ENCODE assay signal across 17 mouse cellular contexts in genomic region chr3:107176501-107176900, GRCm38 (mm10). TPM values are rescaled to one million over a fixed set of nuclear protein-coding genes. Genes with fewer than 3 reads are reported as not detected.
A peak's percentile ranks its signal among the peaks of the same experiment; 100 is the strongest.
DNase-seq lines count a peak whose midpoint lies in the region; ATAC-seq lines count a peak whose summit lies in the region.
"Had no signal": no experiment of that assay in that cellular context is flagged by ENCODE, and none has a peak within 500 bp of the region (broad histone marks: within the 10 kb centered on the region; RNA-seq: fewer than 3 reads in every experiment).

No protein-coding gene starts in this region.

- H3K4me3 ChIP-seq in embryonic facial prominence, embryonic 14.5 days (ENCODE audit: low read depth, low read length), result no peak overlapping the region
- no peak overlapping the region for H3K4me3 ChIP-seq in embryonic facial prominence, embryonic 10.5 days
- no peak overlapping the region for H3K4me3 ChIP-seq in hindbrain, embryonic 11.5 days (ENCODE audit: low read depth, low read length)
- H3K4me3 ChIP-seq in neural tube, embryonic 11.5 days (ENCODE audit: low read depth, low read length), result no peak overlapping the region
- H3K4me3 ChIP-seq: embryonic facial prominence, embryonic 12.5 days; limb, embryonic 12.5 days; lung, embryonic 15.5 days had no signal

- H3K36me3 ChIP-seq in embryonic facial prominence, embryonic 14.5 days (ENCODE audit: control insufficient read depth, insufficient read depth, low read length), result no peaks in the 10 kb centered on the region
- H3K36me3 ChIP-seq in embryonic facial prominence, embryonic 10.5 days (replicated peaks), result no peaks in the 10 kb centered on the region
- H3K36me3 ChIP-seq in hindbrain, embryonic 11.5 days (ENCODE audit: control insufficient read depth, insufficient read depth, low read length), result no peaks in the 10 kb centered on the region
- no peaks in the 10 kb centered on the region for H3K36me3 ChIP-seq in neural tube, embryonic 11.5 days (ENCODE audit: control insufficient read depth, insufficient read depth, low read length)
- H3K36me3 ChIP-seq: embryonic facial prominence, embryonic 12.5 days; limb, embryonic 12.5 days; lung, embryonic 15.5 days had no signal

- no peak overlapping the region for H3K9ac ChIP-seq in embryonic facial prominence, embryonic 14.5 days (ENCODE audit: low read depth, low read length)
- H3K9ac ChIP-seq in hindbrain, embryonic 11.5 days (ENCODE audit: low read depth, low read length), result no peak overlapping the region
- H3K9ac ChIP-seq in neural tube, embryonic 11.5 days (ENCODE audit: low read length), result no peak overlapping the region
- H3K9ac ChIP-seq: embryonic facial prominence, embryonic 12.5 days; limb, embryonic 12.5 days; lung, embryonic 15.5 days had no signal

- no peaks in the 10 kb centered on the region for H3K27me3 ChIP-seq in embryonic facial prominence, embryonic 14.5 days (replicated peaks; ENCODE audit: control insufficient read depth, insufficient read depth, low read length)
- H3K27me3 ChIP-seq in embryonic facial prominence, embryonic 10.5 days (replicated peaks; ENCODE audit: low read depth, poor library complexity, severe bottlenecking), result no peaks in the 10 kb centered on the region
- no peaks in the 10 kb centered on the region for H3K27me3 ChIP-seq in hindbrain, embryonic 11.5 days (ENCODE audit: control insufficient read depth, insufficient read depth, low read length)
- H3K27me3 ChIP-seq in neural tube, embryonic 11.5 days (ENCODE audit: control insufficient read depth, insufficient read depth, low read length), result no peaks in the 10 kb centered on the region
- H3K27me3 ChIP-seq: embryonic facial prominence, embryonic 12.5 days; limb, embryonic 12.5 days; lung, embryonic 15.5 days had no signal

- H3K9me3 ChIP-seq in embryonic facial prominence, embryonic 14.5 days (ENCODE audit: control insufficient read depth, low read length), result no peaks in the 10 kb centered on the region
- no peaks in the 10 kb centered on the region for H3K9me3 ChIP-seq in embryonic facial prominence, embryonic 10.5 days
- no peaks in the 10 kb centered on the region for H3K9me3 ChIP-seq in hindbrain, embryonic 11.5 days (ENCODE audit: control insufficient read depth, low read length)
- no peaks in the 10 kb centered on the region for H3K9me3 ChIP-seq in neural tube, embryonic 11.5 days (ENCODE audit: control insufficient read depth, low read length)
- H3K9me3 ChIP-seq: embryonic facial prominence, embryonic 12.5 days; limb, embryonic 12.5 days; lung, embryonic 15.5 days had no signal

- no peak for DNase-seq in embryonic facial prominence, embryonic 14.5 days (ENCODE audit: low spot score)
- no peak for DNase-seq in embryonic facial prominence, embryonic 10.5 days (ENCODE audit: low spot score)
- DNase-seq in cerebellum, adult 8-10 months, result peak; percentile 73
- DNase-seq in hindbrain, embryonic 11.5 days (ENCODE audit: low spot score), result peak; percentile 49
- DNase-seq in neural tube, embryonic 11.5 days (ENCODE audit: low spot score), result peak; percentile 48
- no peak for DNase-seq in natural killer cell, adult 2 months (ENCODE audit: low spot score in 2 of 2)
- no peak for DNase-seq in testis, postnatal 10 days (ENCODE audit: low spot score)
- no peak for DNase-seq in adrenal gland, adult 18-20 months (ENCODE audit: low spot score in 2 of 2)
- DNase-seq: heart, adult 18-20 months; heart, postnatal 10 days; kidney, adult 9 months; thymus, postnatal 14 days had no signal

- 0 out of 2 replicates have a peak, but pooled peaks have one; percentile 12 for ATAC-seq in embryonic facial prominence, embryonic 14.5 days (ENCODE audit: low read depth)
- ATAC-seq in hindbrain, embryonic 11.5 days (ENCODE audit: low FRiP score), result peak; percentile 88
- peak; percentile 94 for ATAC-seq in neural tube, embryonic 11.5 days (ENCODE audit: insufficient read depth, low FRiP score, low TSS enrichment)

- no peaks in the 10 kb centered on the region for H3K4me1 ChIP-seq in embryonic facial prominence, embryonic 14.5 days (ENCODE audit: control insufficient read depth, insufficient read depth, low read length)
- H3K4me1 ChIP-seq in embryonic facial prominence, embryonic 10.5 days, result no peaks in the 10 kb centered on the region
- no peaks in the 10 kb centered on the region for H3K4me1 ChIP-seq in hindbrain, embryonic 11.5 days (replicated peaks; ENCODE audit: control insufficient read depth, insufficient read depth, low read length)
- H3K4me1 ChIP-seq in neural tube, embryonic 11.5 days (ENCODE audit: control insufficient read depth, insufficient read depth, low read length), result no peaks in the 10 kb centered on the region; the same call in 1 of the 2 replicates
- H3K4me1 ChIP-seq: embryonic facial prominence, embryonic 12.5 days; limb, embryonic 12.5 days; lung, embryonic 15.5 days had no signal

- no peak overlapping the region for H3K4me2 ChIP-seq in embryonic facial prominence, embryonic 14.5 days (ENCODE audit: low read depth, low read length)
- H3K4me2 ChIP-seq in hindbrain, embryonic 11.5 days (replicated peaks; ENCODE audit: low read depth, low read length), result no peak overlapping the region
- no peak overlapping the region for H3K4me2 ChIP-seq in neural tube, embryonic 11.5 days (ENCODE audit: low read depth)
- H3K4me2 ChIP-seq: embryonic facial prominence, embryonic 12.5 days; limb, embryonic 12.5 days; lung, embryonic 15.5 days had no signal

- H3K27ac ChIP-seq in embryonic facial prominence, embryonic 14.5 days (replicated peaks; ENCODE audit: low read depth, low read length), result no peak overlapping the region
- no peak overlapping the region for H3K27ac ChIP-seq in embryonic facial prominence, embryonic 10.5 days (replicated peaks)
- H3K27ac ChIP-seq in hindbrain, embryonic 11.5 days (ENCODE audit: low read depth, low read length), result no peak overlapping the region; the same call in 1 of the 2 replicates
- no peak overlapping the region for H3K27ac ChIP-seq in neural tube, embryonic 11.5 days (ENCODE audit: low read depth, low read length)
- H3K27ac ChIP-seq: embryonic facial prominence, embryonic 12.5 days; limb, embryonic 12.5 days; lung, embryonic 15.5 days had no signal

- whole genome bisulfite sequencing in embryonic facial prominence, embryonic 14.5 days, result 66% methylated on average over 9 of the region's 9 CpGs
- 81% methylated on average over 9 of the region's 9 CpGs for WGBS in embryonic facial prominence, embryonic 10.5 days
- 60% methylated on average over 9 of the region's 9 CpGs for WGBS in hindbrain, embryonic 11.5 days
- 34% methylated on average over 9 of the region's 9 CpGs for WGBS in neural tube, embryonic 11.5 days

RNA-seq across cellular contexts. Expression of gene Kcna10, which starts 6.4 kb away (rescaled TPM):
- polyA plus RNA-seq in embryonic facial prominence, embryonic 14.5 days (2014; fragmentation: Nextera tagmentation; extraction: Ambion mirVana), result not detected in 2 replicates
- polyA plus RNA-seq in embryonic facial prominence, embryonic 10.5 days (2016; fragmentation: Nextera tagmentation; extraction: Ambion mirVana), result not detected in 2 replicates
- polyA plus RNA-seq in hindbrain, embryonic 11.5 days (2014; fragmentation: Nextera tagmentation; extraction: Ambion mirVana), result not detected in 2 replicates
- polyA plus RNA-seq in neural tube, embryonic 11.5 days (2014; fragmentation: Nextera tagmentation; extraction: Ambion mirVana), result not detected in 2 replicates
- not detected for total RNA-seq in adrenal gland, adult 18-20 months (2021)
- total RNA-seq: ES-E14; heart, adult 18-20 months; heart, postnatal 10 days; layer of hippocampus, postnatal 25 days had no signal
- polyA plus RNA-seq: embryonic facial prominence, embryonic 12.5 days; limb, embryonic 12.5 days; lung, embryonic 15.5 days had no signal

RNA-seq across cellular contexts. Expression of gene Cym, which starts 45.0 kb away (rescaled TPM):
- not detected in 2 replicates for polyA plus RNA-seq in embryonic facial prominence, embryonic 14.5 days (2014; fragmentation: Nextera tagmentation; extraction: Ambion mirVana)
- polyA plus RNA-seq in embryonic facial prominence, embryonic 10.5 days (2016; fragmentation: Nextera tagmentation; extraction: Ambion mirVana), result 0.11 TPM in 1 of 2 replicates, not detected in the other
- polyA plus RNA-seq in hindbrain, embryonic 11.5 days (2014; fragmentation: Nextera tagmentation; extraction: Ambion mirVana), result not detected in 2 replicates
- polyA plus RNA-seq in neural tube, embryonic 11.5 days (2014; fragmentation: Nextera tagmentation; extraction: Ambion mirVana), result not detected in 2 replicates
- total RNA-seq in adrenal gland, adult 18-20 months (2021), result under 1 TPM in 1 of 2 experiments, not detected in 1; 0.32 TPM
- total RNA-seq: ES-E14; heart, adult 18-20 months; heart, postnatal 10 days; layer of hippocampus, postnatal 25 days had no signal
- polyA plus RNA-seq: limb, embryonic 12.5 days had no signal

RNA-seq across cellular contexts. Expression of gene A630076J17Rik, which starts 53.9 kb away (rescaled TPM):
- polyA plus RNA-seq in embryonic facial prominence, embryonic 14.5 days (2014; fragmentation: Nextera tagmentation; extraction: Ambion mirVana), result not detected in 2 replicates
- polyA plus RNA-seq in embryonic facial prominence, embryonic 10.5 days (2016; fragmentation: Nextera tagmentation; extraction: Ambion mirVana), result not detected in 2 replicates
- polyA plus RNA-seq in hindbrain, embryonic 11.5 days (2014; fragmentation: Nextera tagmentation; extraction: Ambion mirVana), result not detected in 2 replicates
- not detected in 2 replicates for polyA plus RNA-seq in neural tube, embryonic 11.5 days (2014; fragmentation: Nextera tagmentation; extraction: Ambion mirVana)
- not detected for total RNA-seq in adrenal gland, adult 18-20 months (2021)
- total RNA-seq: ES-E14; heart, adult 18-20 months; heart, postnatal 10 days; layer of hippocampus, postnatal 25 days had no signal
- polyA plus RNA-seq: embryonic facial prominence, embryonic 12.5 days; limb, embryonic 12.5 days had no signal

Comparison
In these comparisons a context has a peak if more than half of its experiments do, and no peak if none do; other contexts are left out.
1. ATAC-seq: peak in every context shown above with its lines; median percentile 94 in neural tube, embryonic 11.5 days; 88 in hindbrain, embryonic 11.5 days; 12 in embryonic facial prominence, embryonic 14.5 days.
2. DNase-seq: peak in cerebellum, adult 8-10 months (single experiment), hindbrain, embryonic 11.5 days (single experiment) and neural tube, embryonic 11.5 days (single experiment); none in embryonic facial prominence, embryonic 14.5 days (single experiment), embryonic facial prominence, embryonic 10.5 days (single experiment), natural killer cell, adult 2 months (0 of 2), testis, postnatal 10 days (single experiment) and adrenal gland, adult 18-20 months (0 of 2).